Mouse (Mus musculus): ENCODE measurements around the gene Srm. TPM values are rescaled to one million over a fixed set of nuclear protein-coding genes. Genes with fewer than 3 reads are reported as not detected.

The Srm gene
- polyA plus RNA-seq, 1 experiment from 2014 or later, result 180 TPM

GRCm38 (mm10) chr4:148644157-148644511 is 52.8 kb downstream of the Srm start:
- no peaks in the 10 kb centered on the region for H3K27me3 ChIP-seq
- H3K36me3 ChIP-seq, result no peaks in the 10 kb centered on the region
- H3K4me2 ChIP-seq (replicated peaks), result peak overlapping the region; percentile 26
- no peak for ATAC-seq (replicated peaks)
- no peaks in the 10 kb centered on the region for H3K4me1 ChIP-seq
- no peak overlapping the region for H3K4me3 ChIP-seq
- 9% methylated on average over 9 of the region's 9 CpGs for WGBS
- H3K9ac ChIP-seq (replicated peaks), result no peak overlapping the region
- no peak overlapping the region for H3K27ac ChIP-seq (replicated peaks)
- H3K9me3 ChIP-seq, result no peaks in the 10 kb centered on the region

Other genes starting within 250 kb of the Srm start
- gene Ubiad1, start 146.7 kb upstream of the Srm start, polyA plus RNA-seq (2015; fragmentation: Nextera tagmentation; extraction: Ambion mirVana), result 18.4 and 19.0 TPM in 2 replicates
- 22.6 and 25.1 TPM in 2 replicates for gene Mtor, start 142.9 kb upstream of the Srm start, polyA plus RNA-seq (2015; fragmentation: Nextera tagmentation; extraction: Ambion mirVana)
- gene Angptl7, start 91.0 kb upstream of the Srm start, polyA plus RNA-seq (2015; fragmentation: Nextera tagmentation; extraction: Ambion mirVana), result 0.33 and 0.38 TPM in 2 replicates
- 93.1 and 97.5 TPM in 2 replicates for gene Exosc10, start 33.1 kb upstream of the Srm start, polyA plus RNA-seq (2015; fragmentation: Nextera tagmentation; extraction: Ambion mirVana)
- 0.68 and 1.1 TPM in 2 replicates for gene Masp2, start 11.1 kb downstream of the Srm start, polyA plus RNA-seq (2015; fragmentation: Nextera tagmentation; extraction: Ambion mirVana)
- gene Tardbp, start 35.5 kb downstream of the Srm start, polyA plus RNA-seq (2015; fragmentation: Nextera tagmentation; extraction: Ambion mirVana), result 272 and 274 TPM in 2 replicates
- gene Gm572, start 51.8 kb downstream of the Srm start, polyA plus RNA-seq (2015; fragmentation: Nextera tagmentation; extraction: Ambion mirVana), result not detected in 2 replicates
- gene Casz1, start 212.9 kb downstream of the Srm start, polyA plus RNA-seq (2015; fragmentation: Nextera tagmentation; extraction: Ambion mirVana), result 0.68 and 1.1 TPM in 2 replicates

Data from forebrain, embryonic 15.5 days (tissue).